Mouse (Mus musculus) intestine, embryonic 14.5 days (tissue): ENCODE data around the gene Rnps1. TPM values are rescaled to one million over a fixed set of nuclear protein-coding genes. Genes with fewer than 3 reads are reported as not detected.

Experiments used
- ATAC-seq: fragments of 200-750 bp; cut with Nextera tagmentation; replicated peaks from 2 replicates; pipeline ENCODE4 v1.8.0; 2017; ENCODE audit warnings: low read depth, moderate number of reproducible peaks, moderate TSS enrichment, moderate library complexity; ENCODE audit not compliant: low FRiP score, low TSS enrichment
- DNase-seq: peaks from one replicate; pipeline ENCODE4 v3.0.0-alpha.2; 2018; ENCODE audit warnings: low spot score
- H3K27ac ChIP-seq: fragments of 300-500 bp; sonication (generic); 2 replicates; pipeline ENCODE4 v1.5.1; 2014; ENCODE audit warnings: low read depth, mild to moderate bottlenecking, control low read depth
- H3K27me3 ChIP-seq: fragments of 300-500 bp; sonication (generic); replicated peaks from 2 replicates; pipeline ENCODE4 v1.6.1; 2014; ENCODE audit warnings: low read length, control low read depth; ENCODE audit not compliant: control insufficient read depth, insufficient read depth
- H3K36me3 ChIP-seq: fragments of 300-500 bp; sonication (generic); 2 replicates; pipeline ENCODE4 v1.6.1; 2014; ENCODE audit warnings: low read length, control low read depth; ENCODE audit not compliant: control insufficient read depth, insufficient read depth
- H3K4me1 ChIP-seq: fragments of 300-500 bp; sonication (generic); replicated peaks from 2 replicates; pipeline ENCODE4 v1.6.1; 2014; ENCODE audit warnings: low read length, control low read depth, mixed read lengths; ENCODE audit not compliant: control insufficient read depth, insufficient read depth
- H3K4me2 ChIP-seq: fragments of 300-500 bp; sonication (generic); 2 replicates; pipeline ENCODE4 v1.6.1; 2014; ENCODE audit warnings: low read length
- H3K4me3 ChIP-seq: fragments of 300-500 bp; sonication (generic); 2 replicates; pipeline ENCODE4 v1.5.1; 2014; ENCODE audit warnings: low read depth, low read length, control low read depth, mixed read lengths
- H3K9ac ChIP-seq: fragments of 300-500 bp; sonication (generic); 2 replicates; pipeline ENCODE4 v1.6.1; 2014; ENCODE audit warnings: mild to moderate bottlenecking, low read length
- H3K9me3 ChIP-seq: fragments of 300-500 bp; sonication (generic); 2 replicates; pipeline ENCODE4 v1.6.1; 2016; ENCODE audit warnings: low read length, control low read depth; ENCODE audit not compliant: control insufficient read depth
- WGBS: fragments of 180-500 bp; shearing (Covaris S2); extraction: QIAGEN DNeasy Blood & Tissue Kit; methylation state at CpG from one replicate; pipeline ENCODE4 v1.1.7; 2014; 5-methylcytosine and 5-hydroxymethylcytosine counted together
- polyA plus RNA-seq: library from polyadenylated mRNA; unstranded; fragments of >200 nt; fragmentation: Nextera tagmentation; extraction: Ambion mirVana; gene quantifications from 2 replicates; pipeline ENCODE4 v1.2.1, GENCODE M21; 2014

Gene Rnps1
- polyA plus RNA-seq: 267 and 292 TPM in 2 replicates

DNA sequence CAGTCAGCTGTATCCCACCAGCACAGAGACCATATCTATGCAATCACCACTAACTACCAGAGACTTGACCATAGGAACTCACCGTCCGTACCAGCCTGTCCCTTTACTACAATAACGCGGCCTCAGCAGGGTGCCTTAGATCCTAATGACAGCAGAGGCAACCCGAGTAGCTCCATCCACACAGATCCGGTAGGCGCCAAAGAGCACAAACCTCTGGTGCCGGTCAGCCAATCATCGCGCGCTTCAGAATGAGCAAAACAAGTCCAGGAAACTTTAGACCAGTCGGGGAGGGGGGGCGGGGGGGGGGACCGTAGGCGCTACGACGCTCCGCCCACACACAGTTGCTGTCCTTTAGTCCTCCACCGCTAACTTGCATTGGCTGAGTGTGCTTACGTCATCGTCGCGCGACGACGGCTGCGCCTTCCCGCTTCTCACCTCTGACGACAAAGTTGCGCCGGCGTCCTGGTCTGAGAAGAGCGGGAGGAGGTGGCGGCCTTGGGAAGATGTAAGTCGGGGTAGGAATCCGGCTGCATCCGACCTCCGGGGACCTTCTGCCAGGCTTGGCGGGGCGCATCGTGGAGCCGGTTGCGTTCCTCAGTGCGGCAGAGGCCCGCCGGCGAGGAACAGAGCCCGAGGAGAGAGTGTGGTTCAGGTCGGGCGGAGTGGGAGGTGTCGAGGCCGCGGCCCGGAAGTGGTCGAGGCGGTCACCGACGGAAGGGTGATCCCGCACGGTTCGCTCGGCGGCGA, at the start of gene Rnps1:
Gene Rnps1 (plus strand): TSS at position 336 of the 747 bp plus-strand sequence.
- WGBS: under 1% methylated on average over 63 of the region's 64 CpGs
- peak; percentile 99 for DNase-seq
- Histone ChIP-seq H3K4me3 (peak within 1 kb of the TSS; percentile 94), H3K4me2 (peak within 1 kb of the TSS; percentile 95), H3K27me3 (no peaks in the 10 kb centered on the region), H3K36me3 (peaks cover 56% of the 10 kb centered on the region), H3K27ac (peak within 1 kb of the TSS; percentile 92), H3K9me3 (no peaks in the 10 kb centered on the region), H3K4me1 (peaks cover 16% of the 10 kb centered on the region), H3K9ac (peak within 1 kb of the TSS; percentile 86)
- ATAC-seq: peak; percentile 93

- Histone ChIP-seq H3K9ac (no peak overlapping the region), H3K27me3 (no peaks in the 10 kb centered on the region), H3K9me3 (no peaks in the 10 kb centered on the region), H3K4me2 (no peak overlapping the region), H3K36me3 (peaks cover 16% of the 10 kb centered on the region; the same call in 1 of the 2 replicates), H3K4me3 (no peak overlapping the region), H3K27ac (no peak overlapping the region), H3K4me1 (no peaks in the 10 kb centered on the region)
- DNase-seq: no peak
- 68% methylated on average over 13 of the region's 13 CpGs for WGBS
- no peak for ATAC-seq
Measured at GRCm38 (mm10) chr17:24365863-24366262, 48.5 kb upstream of the Rnps1 start.

GRCm38 (mm10) chr17:24375094-24375712, 39.2 kb upstream of the Rnps1 start:
- Histone ChIP-seq H3K27me3 (no peaks in the 10 kb centered on the region), H3K36me3 (peaks cover 12% of the 10 kb centered on the region; the same call in 1 of the 2 replicates), H3K27ac (no peak overlapping the region), H3K4me1 (no peaks in the 10 kb centered on the region), H3K9me3 (no peaks in the 10 kb centered on the region), H3K4me2 (no peak overlapping the region), H3K4me3 (no peak overlapping the region), H3K9ac (no peak overlapping the region)
- WGBS: 72% methylated on average over 4 of the region's 5 CpGs
- ATAC-seq (no peak), DNase-seq (no peak)

GRCm38 (mm10) chr17:24375886-24376285, 38.5 kb upstream of the Rnps1 start:
- Histone ChIP-seq H3K4me2 (no peak overlapping the region), H3K4me3 (no peak overlapping the region), H3K27ac (no peak overlapping the region), H3K27me3 (no peaks in the 10 kb centered on the region), H3K9ac (no peak overlapping the region), H3K36me3 (peaks cover 12% of the 10 kb centered on the region; the same call in 1 of the 2 replicates), H3K4me1 (no peaks in the 10 kb centered on the region), H3K9me3 (no peaks in the 10 kb centered on the region)
- ATAC-seq (no peak), DNase-seq (no peak)
- 89% methylated on average over 6 of the region's 6 CpGs for WGBS

DNA sequence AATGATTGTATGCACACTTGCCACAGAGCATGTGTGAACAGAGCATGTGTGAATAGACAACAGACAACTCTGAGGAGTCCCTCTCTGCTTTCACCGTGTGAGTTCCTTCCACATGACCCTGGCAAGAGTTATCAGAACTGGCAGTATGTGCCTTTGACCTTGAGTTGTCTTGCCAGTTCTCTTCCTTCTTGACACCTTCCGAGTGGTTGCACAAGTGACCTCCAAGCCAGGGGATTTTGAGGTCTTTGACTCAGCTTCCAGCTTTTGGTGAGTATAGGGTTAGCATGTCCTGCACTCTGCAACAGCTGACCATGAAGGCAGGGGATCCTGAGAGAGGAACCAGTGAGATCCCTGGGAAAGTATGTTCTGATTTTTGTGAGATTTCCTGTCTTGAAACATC, 35.9 kb upstream of the Rnps1 start:
- H3K4me1 ChIP-seq: no peaks in the 10 kb centered on the region
- no peaks in the 10 kb centered on the region for H3K9me3 ChIP-seq
- 88% methylated on average over 2 of the region's 2 CpGs for WGBS
- H3K36me3 ChIP-seq: peaks cover 12% of the 10 kb centered on the region; the same call in 1 of the 2 replicates
- no peak overlapping the region for H3K4me2 ChIP-seq
- DNase-seq (no peak), ATAC-seq (no peak)
- H3K4me3 ChIP-seq: no peak overlapping the region
- no peaks in the 10 kb centered on the region for H3K27me3 ChIP-seq
- no peak overlapping the region for H3K9ac ChIP-seq
- no peak overlapping the region for H3K27ac ChIP-seq

DNA sequence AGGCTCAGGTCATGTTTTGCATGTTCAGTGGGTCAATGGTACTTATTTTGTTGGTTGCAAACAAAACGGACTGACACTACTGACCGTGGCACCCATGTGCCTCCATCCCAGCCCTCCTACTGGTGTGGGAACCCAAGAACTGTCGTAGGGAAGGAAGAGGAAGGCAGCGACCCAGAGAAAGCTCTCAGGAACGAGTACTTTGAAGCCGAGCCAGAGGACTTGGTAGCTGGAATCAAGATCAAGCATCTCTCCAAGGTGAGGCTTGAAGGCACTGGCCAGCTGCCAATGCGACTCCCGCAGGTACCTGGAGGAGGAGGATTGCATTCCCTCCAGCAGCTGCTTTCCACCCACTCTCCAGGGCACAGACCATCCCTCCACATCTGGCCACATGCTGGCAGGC, 30.6 kb upstream of the Rnps1 start:
- ATAC-seq: no peak
- H3K4me3 ChIP-seq: no peak overlapping the region
- WGBS: 74% methylated on average over 8 of the region's 8 CpGs
- no peaks in the 10 kb centered on the region for H3K9me3 ChIP-seq
- H3K27me3 ChIP-seq: no peaks in the 10 kb centered on the region
- no peak overlapping the region for H3K9ac ChIP-seq
- H3K4me2 ChIP-seq: no peak overlapping the region
- 0 out of 2 replicates have a peak, but pooled peaks cover 5% of the 10 kb centered on the region for H3K36me3 ChIP-seq
- DNase-seq: no peak
- H3K4me1 ChIP-seq: no peaks in the 10 kb centered on the region
- no peak overlapping the region for H3K27ac ChIP-seq

- no peaks in the 10 kb centered on the region for H3K4me1 ChIP-seq
- no peaks in the 10 kb centered on the region for H3K27me3 ChIP-seq
- H3K9me3 ChIP-seq: no peaks in the 10 kb centered on the region
- no peak overlapping the region for H3K4me3 ChIP-seq
- 83% methylated on average over 5 of the region's 5 CpGs for WGBS
- H3K36me3 ChIP-seq: 0 out of 2 replicates have a peak, but pooled peaks cover 4% of the 10 kb centered on the region
- H3K4me2 ChIP-seq: no peak overlapping the region
- H3K27ac ChIP-seq: no peak overlapping the region
- H3K9ac ChIP-seq: no peak overlapping the region
- ATAC-seq: no peak
- DNase-seq: no peak
Measured at GRCm38 (mm10) chr17:24388711-24389110, 25.7 kb upstream of the Rnps1 start.

DNA sequence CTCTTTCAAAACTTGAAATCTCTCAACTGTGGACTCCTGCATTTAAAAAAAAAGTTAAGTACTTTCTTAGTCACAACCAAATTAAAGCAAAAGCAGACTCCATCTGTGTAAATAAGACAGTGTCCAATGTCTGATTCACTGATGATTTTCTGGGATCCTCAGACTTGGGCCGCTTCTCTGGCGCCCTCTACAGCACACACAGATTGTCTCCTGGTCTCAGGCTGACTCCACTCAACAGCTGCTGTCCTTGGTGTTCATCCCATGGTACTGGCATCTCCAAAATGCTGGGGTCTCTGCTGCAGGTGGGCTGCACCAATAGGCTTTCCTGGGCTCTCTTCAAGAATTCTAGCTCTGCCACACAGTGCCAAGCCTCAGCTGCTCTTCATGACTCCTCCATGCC, 24.5 kb upstream of the Rnps1 start:
- ATAC-seq: 0 out of 2 replicates have a peak, but pooled peaks have one; percentile 38
- no peak overlapping the region for H3K9ac ChIP-seq
- DNase-seq: peak; percentile 64
- no peaks in the 10 kb centered on the region for H3K4me1 ChIP-seq
- H3K4me2 ChIP-seq: no peak overlapping the region
- no peaks in the 10 kb centered on the region for H3K27me3 ChIP-seq
- WGBS: 7% methylated on average over 2 of the region's 2 CpGs
- H3K4me3 ChIP-seq: no peak overlapping the region
- H3K36me3 ChIP-seq: 0 out of 2 replicates have a peak, but pooled peaks cover 4% of the 10 kb centered on the region
- H3K27ac ChIP-seq: no peak overlapping the region
- H3K9me3 ChIP-seq: no peaks in the 10 kb centered on the region
